Mouse (Mus musculus) E14TG2a.4 (cell line): Measurements from ENCODE around the gene Emp1.

ENCODE experiments used
- CTCF ChIP-seq: conservative IDR thresholded peaks from 2 replicates; pipeline ENCODE4 v1.5.1; 2014; ENCODE audit warnings: low read length
- NANOG ChIP-seq: IDR thresholded peaks from 2 replicates; pipeline ENCODE4 v1.6.1; 2014; ENCODE audit warnings: borderline replicate concordance, low read length, mixed read lengths
- POU5F1 ChIP-seq: IDR thresholded peaks from 2 replicates; pipeline ENCODE4 v1.6.1; 2014; ENCODE audit warnings: low read length, borderline replicate concordance

GRCm38 (mm10) chr6:135430441-135430970 is 68.2 kb downstream of the Emp1 start:
- no peak for TF ChIP-seq CTCF
- TF ChIP-seq NANOG: no peak
- TF ChIP-seq POU5F1: no peak
